Mouse (Mus musculus): ENCODE measurements around the gene Ifitm10. TPM values are rescaled to one million over a fixed set of nuclear protein-coding genes. Genes with fewer than 3 reads are reported as not detected.

Gene Ifitm10
- polyA plus RNA-seq, 1 experiment from 2014 or later, result 7.5 TPM

- Histone ChIP-seq H3K36me3 (ENCODE audit: control insufficient read depth, insufficient read depth, low read length) (peaks cover 66% of the 10 kb centered on the region), H3K4me2 (ENCODE audit: low read length) (no peak overlapping the region), H3K27me3 (ENCODE audit: control insufficient read depth, insufficient read depth, low read length) (no peaks in the 10 kb centered on the region), H3K9ac (ENCODE audit: low read length) (no peak overlapping the region), H3K4me1 (ENCODE audit: control insufficient read depth in 2 of 2, insufficient read depth in 2 of 2, low read length in 2 of 2) (peaks cover 15 to 17% of the 10 kb centered on the region in 2 experiments), H3K27ac (replicated peaks in 1 of 2; ENCODE audit: control insufficient read depth in 1 of 2, insufficient read depth in 1 of 2, low read depth in 2 of 2, low read length in 2 of 2) (no peak overlapping the region), H3K9me3 (ENCODE audit: control insufficient read depth, low read length) (no peaks in the 10 kb centered on the region), H3K4me3 (ENCODE audit: control insufficient read depth in 1 of 2, insufficient read depth in 1 of 2, low read depth in 1 of 2, low read length in 2 of 2) (no peak overlapping the region)
- ATAC-seq (ENCODE audit: insufficient number of reproducible peaks, insufficient read depth, low FRiP score, low read depth), result no peak
- WGBS, result 74% methylated on average over 10 of the region's 10 CpGs
Observed at GRCm38 (mm10) chr7:142384306-142384705, 10.8 kb upstream of the Ifitm10 start.

GRCm38 (mm10) chr7:142382567-142382966, 9.0 kb upstream of the Ifitm10 start, which contains the start of gene Gm49369:
Gene Gm49369, minus strand, starts transcription at chr7:142382667.
- Histone ChIP-seq H3K4me2 (ENCODE audit: low read length) (no peak within 1 kb of the TSS), H3K9me3 (ENCODE audit: control insufficient read depth, low read length) (no peaks in the 10 kb centered on the region), H3K27me3 (ENCODE audit: control insufficient read depth, insufficient read depth, low read length) (no peaks in the 10 kb centered on the region), H3K9ac (ENCODE audit: low read length) (no peak within 1 kb of the TSS), H3K4me1 (ENCODE audit: control insufficient read depth in 2 of 2, insufficient read depth in 2 of 2, low read length in 2 of 2) (peaks cover 15 to 17% of the 10 kb centered on the region in 2 experiments), H3K27ac (replicated peaks in 1 of 2; ENCODE audit: control insufficient read depth in 1 of 2, insufficient read depth in 1 of 2, low read depth in 2 of 2, low read length in 2 of 2) (no peak within 1 kb of the TSS), H3K4me3 (ENCODE audit: control insufficient read depth in 1 of 2, insufficient read depth in 1 of 2, low read depth in 1 of 2, low read length in 2 of 2) (no peak within 1 kb of the TSS), H3K36me3 (ENCODE audit: control insufficient read depth, insufficient read depth, low read length) (peaks cover 84% of the 10 kb centered on the region)
- no peak for ATAC-seq (ENCODE audit: insufficient number of reproducible peaks, insufficient read depth, low FRiP score, low read depth)
- 96% methylated on average over 5 of the region's 5 CpGs for WGBS

GRCm38 (mm10) chr7:142381175-142381574, 7.6 kb upstream of the Ifitm10 start:
- WGBS, result 78% methylated on average over 4 of the region's 4 CpGs
- ATAC-seq (ENCODE audit: insufficient number of reproducible peaks, insufficient read depth, low FRiP score, low read depth), result peak; percentile 33; the same call in 1 of the 2 replicates
- H3K27ac ChIP-seq (replicated peaks in 1 of 2; ENCODE audit: control insufficient read depth in 1 of 2, insufficient read depth in 1 of 2, low read depth in 2 of 2, low read length in 2 of 2), result no peak overlapping the region
- H3K4me1 ChIP-seq (ENCODE audit: control insufficient read depth in 2 of 2, insufficient read depth in 2 of 2, low read length in 2 of 2), result peaks cover 6 to 9% of the 10 kb centered on the region in 2 experiments
- H3K27me3 ChIP-seq (ENCODE audit: control insufficient read depth, insufficient read depth, low read length), result no peaks in the 10 kb centered on the region
- H3K36me3 ChIP-seq (ENCODE audit: control insufficient read depth, insufficient read depth, low read length), result peaks cover 98% of the 10 kb centered on the region
- H3K4me3 ChIP-seq (ENCODE audit: control insufficient read depth in 1 of 2, insufficient read depth in 1 of 2, low read depth in 1 of 2, low read length in 2 of 2), result no peak overlapping the region
- no peak overlapping the region for H3K9ac ChIP-seq (ENCODE audit: low read length)
- no peak overlapping the region for H3K4me2 ChIP-seq (ENCODE audit: low read length)
- no peaks in the 10 kb centered on the region for H3K9me3 ChIP-seq (ENCODE audit: control insufficient read depth, low read length)

GRCm38 (mm10) chr7:142379186-142379585, 5.6 kb upstream of the Ifitm10 start:
- no peak overlapping the region for H3K27ac ChIP-seq (replicated peaks in 1 of 2; ENCODE audit: control insufficient read depth in 1 of 2, insufficient read depth in 1 of 2, low read depth in 2 of 2, low read length in 2 of 2)
- H3K4me3 ChIP-seq (ENCODE audit: control insufficient read depth in 1 of 2, insufficient read depth in 1 of 2, low read depth in 1 of 2, low read length in 2 of 2), result no peak overlapping the region
- H3K9me3 ChIP-seq (ENCODE audit: control insufficient read depth, low read length), result no peaks in the 10 kb centered on the region
- H3K27me3 ChIP-seq (ENCODE audit: control insufficient read depth, insufficient read depth, low read length), result no peaks in the 10 kb centered on the region
- ATAC-seq (ENCODE audit: insufficient number of reproducible peaks, insufficient read depth, low FRiP score, low read depth), result no peak
- no peak overlapping the region; the same call in 1 of the 2 replicates for H3K9ac ChIP-seq (ENCODE audit: low read length)
- WGBS, result 54% methylated on average over 6 of the region's 6 CpGs
- peaks cover 92% of the 10 kb centered on the region for H3K36me3 ChIP-seq (ENCODE audit: control insufficient read depth, insufficient read depth, low read length)
- H3K4me2 ChIP-seq (ENCODE audit: low read length), result no peak overlapping the region
- H3K4me1 ChIP-seq (ENCODE audit: control insufficient read depth in 2 of 2, insufficient read depth in 2 of 2, low read length in 2 of 2), result peaks cover 3 to 10% of the 10 kb centered on the region in 2 experiments; a peak in 3 of 4 replicates

GRCm38 (mm10) chr7:142377233-142377925, 3.8 kb upstream of the Ifitm10 start:
- Histone ChIP-seq H3K36me3 (ENCODE audit: control insufficient read depth, insufficient read depth, low read length) (peaks cover 74% of the 10 kb centered on the region), H3K4me3 (ENCODE audit: control insufficient read depth in 1 of 2, insufficient read depth in 1 of 2, low read depth in 1 of 2, low read length in 2 of 2) (no peak overlapping the region), H3K27me3 (ENCODE audit: control insufficient read depth, insufficient read depth, low read length) (no peaks in the 10 kb centered on the region), H3K4me2 (ENCODE audit: low read length) (no peak overlapping the region), H3K27ac (replicated peaks in 1 of 2; ENCODE audit: control insufficient read depth in 1 of 2, insufficient read depth in 1 of 2, low read depth in 2 of 2, low read length in 2 of 2) (no peak overlapping the region), H3K9ac (ENCODE audit: low read length) (no peak overlapping the region), H3K4me1 (ENCODE audit: control insufficient read depth in 2 of 2, insufficient read depth in 2 of 2, low read length in 2 of 2) (peaks cover 8 to 15% of the 10 kb centered on the region in 2 experiments), H3K9me3 (ENCODE audit: control insufficient read depth, low read length) (no peaks in the 10 kb centered on the region)
- WGBS, result 68% methylated on average over 14 of the region's 14 CpGs
- no peak for ATAC-seq (ENCODE audit: insufficient number of reproducible peaks, insufficient read depth, low FRiP score, low read depth)

- H3K9ac ChIP-seq (ENCODE audit: low read length), result no peak overlapping the region
- 85% methylated on average over 4 of the region's 4 CpGs for WGBS
- H3K4me1 ChIP-seq (ENCODE audit: control insufficient read depth in 2 of 2, insufficient read depth in 2 of 2, low read length in 2 of 2), result peaks cover 17 to 25% of the 10 kb centered on the region in 2 experiments
- no peak overlapping the region for H3K4me2 ChIP-seq (ENCODE audit: low read length)
- H3K36me3 ChIP-seq (ENCODE audit: control insufficient read depth, insufficient read depth, low read length), result peaks cover 61% of the 10 kb centered on the region
- H3K27ac ChIP-seq (replicated peaks in 1 of 2; ENCODE audit: control insufficient read depth in 1 of 2, insufficient read depth in 1 of 2, low read depth in 2 of 2, low read length in 2 of 2), result no peak overlapping the region
- 0 out of 2 replicates have a peak, but pooled peaks cover 1% of the 10 kb centered on the region for H3K27me3 ChIP-seq (ENCODE audit: control insufficient read depth, insufficient read depth, low read length)
- no peaks in the 10 kb centered on the region for H3K9me3 ChIP-seq (ENCODE audit: control insufficient read depth, low read length)
- ATAC-seq (ENCODE audit: insufficient number of reproducible peaks, insufficient read depth, low FRiP score, low read depth), result no peak
- H3K4me3 ChIP-seq (ENCODE audit: control insufficient read depth in 1 of 2, insufficient read depth in 1 of 2, low read depth in 1 of 2, low read length in 2 of 2), result no peak overlapping the region
Observed at GRCm38 (mm10) chr7:142376096-142376495, 2.5 kb upstream of the Ifitm10 start.

GRCm38 (mm10) chr7:142375261-142375724, 1.7 kb upstream of the Ifitm10 start:
- Histone ChIP-seq H3K4me3 (ENCODE audit: control insufficient read depth in 1 of 2, insufficient read depth in 1 of 2, low read depth in 1 of 2, low read length in 2 of 2) (no peak overlapping the region), H3K9ac (ENCODE audit: low read length) (peak overlapping the region; percentile 25; the same call in 1 of the 2 replicates), H3K27ac (replicated peaks in 1 of 2; ENCODE audit: control insufficient read depth in 1 of 2, insufficient read depth in 1 of 2, low read depth in 2 of 2, low read length in 2 of 2) (0 out of 4 replicates have a peak overlapping the region, but pooled peaks of 1 of the 2 experiments have one; percentile 37), H3K27me3 (ENCODE audit: control insufficient read depth, insufficient read depth, low read length) (peaks cover 8% of the 10 kb centered on the region; the same call in 1 of the 2 replicates), H3K9me3 (ENCODE audit: control insufficient read depth, low read length) (no peaks in the 10 kb centered on the region), H3K4me1 (ENCODE audit: control insufficient read depth in 2 of 2, insufficient read depth in 2 of 2, low read length in 2 of 2) (peaks cover 18 to 27% of the 10 kb centered on the region in 2 experiments), H3K36me3 (ENCODE audit: control insufficient read depth, insufficient read depth, low read length) (peaks cover 53% of the 10 kb centered on the region), H3K4me2 (ENCODE audit: low read length) (no peak overlapping the region)
- WGBS, result 66% methylated on average over 6 of the region's 6 CpGs
- no peak for ATAC-seq (ENCODE audit: insufficient number of reproducible peaks, insufficient read depth, low FRiP score, low read depth)

Data from heart, embryonic 14.5 days (tissue).